In the genomic region with DNA sequence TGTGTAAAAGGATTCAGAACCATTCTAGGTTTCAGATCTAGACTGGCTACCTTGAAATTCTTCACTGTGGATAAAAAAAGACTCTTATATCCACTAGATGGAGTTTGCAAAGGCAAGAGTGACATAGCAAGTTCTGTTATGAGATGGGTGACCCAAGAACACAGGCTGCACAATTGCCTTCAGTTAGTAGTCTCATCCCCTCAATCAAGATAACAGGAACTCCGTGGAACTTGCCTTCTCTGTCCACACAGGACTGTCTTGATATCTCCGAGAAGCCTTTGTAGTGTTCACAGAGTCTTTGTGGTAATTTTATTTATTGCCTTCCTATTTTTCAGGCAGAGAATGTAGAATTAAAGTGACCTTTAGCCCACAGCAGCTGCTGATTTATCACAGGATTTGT, we compare ENCODE assay signal across 1 mouse cellular context.
A peak's percentile ranks its signal among the peaks of the same experiment; 100 is the strongest.
TF ChIP-seq lines count a peak whose summit lies in the region.

No protein-coding gene starts in this region.

TF ChIP-seq in MEL, 35 proteins besides CTCF, POLR2A, EP300 and RAD21 (continued from another document):
- no peak for TF ChIP-seq E2F4 (IDR thresholded peaks at IDR 0.05; ENCODE audit: borderline replicate concordance, low read depth, low read length)
- no peak for TF ChIP-seq HCFC1 (IDR thresholded peaks at IDR 0.05; ENCODE audit: low read depth, low read length)
- peak; percentile 23; the same call in 1 of the 2 replicates for TF ChIP-seq TCF12 (IDR thresholded peaks at IDR 0.05; ENCODE audit: low read depth, low read length)
- TF ChIP-seq POLR2AphosphoS2 (IDR thresholded peaks at IDR 0.05; ENCODE audit: low read length), result no peak
- TF ChIP-seq CHD1 (IDR thresholded peaks at IDR 0.05; ENCODE audit: low read depth, low read length), result no peak
- TF ChIP-seq MYB (IDR thresholded peaks at IDR 0.05; ENCODE audit: low read depth, low read length), result no peak
